Mouse (Mus musculus) lung, postnatal 14 days (tissue): ENCODE measurements at regions not wholly inside any gene's neighbourhood (a gene's known extent, or its start where the extent isn't known, plus 50 kb on each side); places are given as distances from the start of the nearest gene placed in this dataset.
A peak's percentile ranks its signal among the peaks of the same experiment; 100 is the strongest.

ENCODE experiments used
- DNase-seq: peaks from one replicate; pipeline ENCODE4 v3.0.0; 2021

DNA sequence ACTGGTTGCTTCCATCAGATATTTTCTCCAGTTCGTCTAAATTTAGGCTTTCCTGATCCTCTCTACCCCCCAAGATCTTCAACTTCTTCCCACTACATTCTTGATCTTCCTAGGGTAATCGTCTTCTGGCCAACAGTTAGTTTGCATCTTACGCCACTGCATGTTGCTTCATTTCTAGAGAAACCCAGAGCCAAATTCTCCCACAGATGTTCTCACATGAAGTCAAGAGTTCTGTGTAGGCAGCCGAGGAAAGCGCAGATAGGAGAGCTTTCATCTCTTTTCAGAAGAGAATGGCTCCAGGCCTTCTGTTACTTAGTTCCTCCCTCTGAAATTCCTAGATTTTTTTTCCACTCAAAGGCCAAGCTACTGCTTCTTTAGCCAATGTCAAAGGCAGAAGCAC, 179.9 kb downstream of the Fgf10 start:
- DNase-seq, result peak; percentile 1

DNA sequence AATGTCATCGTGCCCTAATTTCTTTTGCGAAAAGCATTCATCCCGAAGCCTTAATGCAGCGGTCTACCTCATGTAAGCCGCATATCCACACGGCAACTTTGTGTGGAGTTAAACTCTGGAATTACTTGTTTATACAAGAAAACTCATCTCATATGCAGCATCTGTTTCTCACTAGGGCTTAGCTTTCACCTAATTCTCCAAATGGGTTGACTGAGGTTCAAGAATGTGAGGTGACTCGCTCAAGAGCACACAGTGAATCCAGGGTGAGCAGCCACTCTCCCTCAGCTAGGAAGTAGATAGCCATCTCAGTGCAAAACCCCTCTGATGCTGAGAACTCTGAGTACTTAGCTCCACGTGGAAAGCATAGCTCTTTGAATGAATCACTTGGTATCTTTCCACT, 181.1 kb downstream of the Fgf10 start:
- DNase-seq, result no peak

DNA sequence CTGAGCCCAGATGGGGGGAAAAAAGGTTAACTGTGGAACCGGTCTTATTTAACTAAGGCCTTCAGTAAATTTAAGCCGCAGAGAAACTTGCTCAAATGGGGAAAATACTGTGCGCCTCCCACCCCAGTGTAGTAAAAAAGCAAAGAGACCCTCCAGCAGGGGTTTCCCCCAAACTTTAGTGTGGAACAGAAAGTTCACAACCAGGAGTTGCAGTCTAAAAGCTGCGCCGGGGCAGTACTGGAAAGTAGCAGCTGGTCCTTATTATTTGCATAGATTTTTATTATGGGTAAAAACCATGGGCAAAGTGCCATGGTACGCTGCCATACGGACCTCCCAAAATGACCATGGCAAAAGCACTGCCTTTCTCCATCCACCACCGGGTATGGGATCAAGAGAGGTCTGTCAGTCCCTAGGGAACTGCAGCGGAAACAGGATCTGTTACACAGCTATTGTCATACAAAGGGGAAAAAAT, 216.8 kb downstream of the Fgf10 start:
- no peak for DNase-seq

DNA sequence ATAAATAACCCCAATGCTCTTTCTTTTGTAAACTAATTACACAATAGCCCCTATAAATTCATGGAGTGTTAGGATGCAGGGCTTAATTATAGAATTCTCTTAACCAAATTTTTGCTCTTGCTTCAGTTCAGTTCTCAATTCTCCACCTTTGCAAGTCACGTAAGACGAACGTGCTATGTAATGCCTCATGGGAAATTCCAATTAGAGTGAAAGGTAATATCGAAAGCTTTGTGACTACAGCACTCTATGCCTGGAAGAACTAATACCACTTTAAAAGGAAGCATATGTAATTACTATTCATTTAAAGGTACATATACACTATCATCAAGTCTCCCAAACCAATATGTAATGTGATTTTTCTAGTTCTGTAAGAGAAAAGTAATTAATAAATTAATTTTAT, 225.5 kb downstream of the Fgf10 start:
- DNase-seq, result no peak

DNA sequence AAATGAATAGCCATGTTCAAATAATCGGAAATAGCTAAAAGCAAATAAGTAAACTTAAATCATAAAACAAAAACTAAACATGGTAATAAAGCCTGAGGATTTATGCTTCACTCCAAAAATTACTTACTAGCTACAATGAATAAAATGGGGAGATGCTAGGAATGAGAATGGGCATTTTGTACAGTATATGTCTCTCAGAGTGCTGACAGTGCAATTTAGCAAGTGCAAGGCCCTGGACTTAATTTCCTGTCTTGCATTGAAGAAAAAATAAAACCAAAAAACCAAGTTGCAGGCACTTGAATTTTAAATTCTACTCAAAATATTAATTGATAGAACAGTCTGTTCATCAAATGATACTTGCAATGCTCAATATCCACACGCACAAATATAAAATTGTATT, 232.4 kb downstream of the Fgf10 start:
- no peak for DNase-seq

DNA sequence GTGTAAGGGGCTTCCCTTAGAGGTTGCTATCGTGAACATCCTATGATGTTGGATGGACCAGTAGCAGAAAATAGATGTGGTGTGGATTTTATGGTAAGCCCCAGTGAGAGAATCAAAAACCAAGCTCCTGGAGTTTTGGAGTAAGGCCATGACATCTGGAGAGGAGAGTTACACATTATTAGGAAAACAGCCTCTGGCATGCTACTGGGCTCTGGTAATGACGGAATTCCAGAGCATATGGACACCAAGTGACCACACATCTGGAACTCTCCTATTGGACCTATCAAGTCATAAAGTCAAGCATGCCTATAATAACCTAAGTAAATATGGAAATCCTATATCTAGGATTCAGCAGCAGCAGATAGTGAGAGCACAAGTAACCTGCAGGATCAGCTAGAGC, 240.8 kb downstream of the Fgf10 start:
- no peak for DNase-seq

DNA sequence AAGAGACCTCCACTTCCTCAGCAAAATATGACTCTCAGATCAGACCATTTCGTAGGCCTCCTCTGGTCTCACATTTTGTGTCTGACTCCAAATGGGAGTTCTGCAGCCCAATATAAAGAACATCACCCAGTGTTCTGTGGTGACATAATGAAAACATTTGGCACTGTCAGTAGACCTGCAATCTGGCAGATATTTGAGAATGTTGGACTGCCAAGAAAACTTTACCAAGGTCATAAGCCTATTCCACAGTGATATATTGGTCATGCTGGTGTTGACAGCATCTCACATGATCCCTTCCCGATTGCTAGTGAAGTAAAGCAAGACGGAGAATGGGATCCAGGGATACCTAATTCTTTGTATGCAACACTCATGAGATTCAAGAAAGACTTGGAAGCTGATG, 271.2 kb downstream of the Fgf10 start:
- DNase-seq, result no peak

DNA sequence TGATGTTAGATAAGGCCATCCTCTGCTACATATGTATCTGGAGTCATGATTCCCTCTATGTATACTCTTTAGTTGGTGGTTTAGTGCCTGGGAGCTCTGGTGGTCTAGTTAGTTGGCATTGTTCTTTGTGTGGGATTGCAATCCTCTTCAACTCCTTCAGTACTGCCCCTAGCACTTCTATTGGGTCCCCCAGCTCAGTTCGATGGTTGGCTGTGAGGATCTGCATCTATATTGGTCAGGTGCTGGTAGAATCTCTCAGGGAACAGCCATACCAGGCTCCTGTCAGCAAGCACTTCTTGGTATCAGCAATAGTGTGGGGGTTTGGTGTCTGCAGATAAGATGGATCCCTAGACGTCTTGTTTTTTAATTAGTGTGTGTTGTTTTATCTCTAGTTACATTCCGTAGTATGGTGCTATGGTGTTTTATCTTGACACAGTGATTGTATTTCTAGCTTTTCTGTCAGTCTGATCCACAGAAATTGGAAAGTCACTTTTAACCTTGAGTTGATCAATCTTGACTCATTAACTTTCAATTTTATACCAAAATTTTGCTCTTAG, 296.6 kb downstream of the Fgf10 start:
- DNase-seq, result no peak

DNA sequence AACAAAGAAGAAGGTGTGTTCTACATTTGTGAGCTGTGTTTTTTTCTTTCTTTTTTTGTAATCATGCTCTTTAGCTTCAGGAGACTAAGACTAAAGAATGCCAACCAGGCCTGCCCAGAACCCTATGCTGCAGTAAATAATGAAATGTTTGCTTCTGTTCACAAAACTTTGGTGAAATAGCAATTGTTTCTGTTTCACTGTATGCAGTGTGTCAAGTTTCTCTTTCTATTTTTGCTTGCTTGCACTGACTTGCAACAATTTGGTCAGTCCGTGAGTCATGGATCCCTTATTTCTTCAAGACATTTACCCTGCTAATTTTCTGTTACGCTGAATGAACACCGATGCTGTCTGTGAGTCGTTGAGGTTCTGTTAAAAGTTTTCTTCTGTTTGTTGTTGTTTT, 298.1 kb downstream of the Fgf10 start:
- DNase-seq, result no peak

DNA sequence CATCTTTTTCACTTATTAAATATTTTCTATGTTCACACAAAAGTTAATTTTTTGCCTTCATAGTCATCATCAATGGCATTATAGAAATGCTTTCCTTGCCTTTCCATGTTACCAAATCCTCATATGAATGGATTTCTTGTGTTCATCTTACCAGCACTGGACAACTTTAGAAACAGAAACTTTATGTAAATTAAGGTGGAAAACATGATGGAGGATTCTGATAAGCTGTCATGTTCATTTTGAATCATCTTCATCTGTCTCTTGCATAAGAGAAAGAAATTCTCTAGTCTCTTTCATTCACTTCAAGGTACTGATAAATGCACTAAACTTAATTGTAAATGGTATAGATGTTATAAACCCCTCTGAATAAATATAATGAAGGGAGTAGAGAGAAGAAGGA, 305.4 kb downstream of the Fgf10 start:
- DNase-seq, result no peak

DNA sequence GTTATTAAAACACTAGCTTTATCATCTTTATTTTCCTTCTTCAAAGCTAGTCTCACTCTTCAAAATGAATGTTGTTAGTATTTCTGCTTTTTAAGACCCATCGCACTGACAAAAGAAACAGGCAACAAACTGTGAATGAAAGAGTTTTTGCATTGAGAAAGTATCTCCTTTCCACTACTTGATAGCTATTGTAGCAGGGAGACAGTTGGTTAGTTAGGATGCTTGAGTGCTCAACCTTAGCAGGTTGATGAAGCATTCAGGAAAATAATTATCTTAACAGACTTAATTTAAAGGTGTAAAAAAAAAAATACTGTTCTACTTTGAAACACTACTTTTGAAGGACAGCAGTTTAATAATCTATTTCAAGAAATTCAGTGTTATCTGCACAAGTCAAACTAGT, 305.9 kb downstream of the Fgf10 start:
- DNase-seq, result no peak

DNA sequence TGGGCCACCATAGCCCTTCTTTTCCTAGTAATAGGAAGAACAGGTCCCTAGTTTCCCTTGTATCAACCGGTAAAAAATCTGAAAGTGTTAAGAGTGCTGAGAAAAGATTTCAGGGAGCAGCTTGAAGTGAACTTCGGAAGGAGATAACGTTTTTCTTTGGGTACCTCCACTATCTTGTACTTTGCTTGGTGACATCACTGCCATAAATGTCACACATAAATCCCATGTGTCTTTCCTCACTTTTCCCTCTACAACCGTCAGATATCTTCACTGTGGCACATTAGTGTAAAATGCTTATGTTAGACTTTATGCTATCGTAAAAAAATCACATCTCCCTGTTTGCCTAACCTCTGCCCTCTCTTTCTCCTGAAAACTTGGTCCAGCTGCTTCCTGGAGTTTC, 309.9 kb downstream of the Fgf10 start:
- no peak for DNase-seq

DNA sequence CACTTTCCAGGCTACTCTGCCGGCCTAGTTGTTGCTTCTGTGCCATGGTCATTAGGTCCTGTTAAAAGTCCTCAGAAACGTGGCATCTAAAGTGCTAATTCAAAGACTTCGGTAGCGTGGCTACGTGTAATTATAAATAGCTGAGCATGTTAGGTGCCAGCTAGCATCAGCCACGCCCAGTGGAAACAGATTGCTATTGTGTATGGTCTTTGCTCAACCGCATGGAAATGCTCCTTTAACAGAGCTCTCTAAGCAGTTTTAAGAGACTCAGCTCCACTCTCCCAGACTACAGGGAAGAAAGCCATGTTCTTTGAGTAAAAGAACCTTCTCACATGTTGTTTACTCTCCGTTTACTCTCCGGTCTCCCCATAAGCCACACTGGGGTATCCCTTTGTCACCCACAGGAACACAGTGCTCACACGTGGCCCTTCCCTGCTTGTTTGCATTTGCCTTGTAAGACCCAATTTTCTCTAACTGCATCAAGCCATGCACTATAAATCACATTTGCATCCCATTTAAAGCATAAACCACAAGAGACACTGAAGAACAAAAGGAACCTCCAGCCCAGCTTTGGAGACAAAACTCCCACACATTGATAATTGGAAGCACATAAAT, 311.7 kb downstream of the Fgf10 start:
- DNase-seq, result no peak

DNA sequence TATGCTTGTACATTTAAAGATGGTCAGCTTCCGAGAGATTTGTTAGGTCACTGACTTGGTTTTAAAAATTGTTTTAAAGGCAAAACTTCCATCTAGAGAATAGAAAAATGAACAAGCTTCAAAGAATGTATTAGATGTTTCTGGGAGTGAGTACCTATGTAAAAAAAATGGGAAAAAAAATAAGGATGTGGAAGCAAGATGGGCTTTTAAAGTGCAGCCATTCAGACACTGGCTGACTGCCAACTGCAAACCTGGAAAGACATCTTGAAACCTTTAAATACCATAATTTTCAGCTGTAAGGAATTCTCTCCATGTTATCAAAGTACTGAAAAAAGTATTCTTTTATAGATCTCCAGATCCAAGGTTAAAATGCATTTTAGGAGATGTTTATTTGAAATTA, 315.7 kb downstream of the Fgf10 start:
- no peak for DNase-seq

DNA sequence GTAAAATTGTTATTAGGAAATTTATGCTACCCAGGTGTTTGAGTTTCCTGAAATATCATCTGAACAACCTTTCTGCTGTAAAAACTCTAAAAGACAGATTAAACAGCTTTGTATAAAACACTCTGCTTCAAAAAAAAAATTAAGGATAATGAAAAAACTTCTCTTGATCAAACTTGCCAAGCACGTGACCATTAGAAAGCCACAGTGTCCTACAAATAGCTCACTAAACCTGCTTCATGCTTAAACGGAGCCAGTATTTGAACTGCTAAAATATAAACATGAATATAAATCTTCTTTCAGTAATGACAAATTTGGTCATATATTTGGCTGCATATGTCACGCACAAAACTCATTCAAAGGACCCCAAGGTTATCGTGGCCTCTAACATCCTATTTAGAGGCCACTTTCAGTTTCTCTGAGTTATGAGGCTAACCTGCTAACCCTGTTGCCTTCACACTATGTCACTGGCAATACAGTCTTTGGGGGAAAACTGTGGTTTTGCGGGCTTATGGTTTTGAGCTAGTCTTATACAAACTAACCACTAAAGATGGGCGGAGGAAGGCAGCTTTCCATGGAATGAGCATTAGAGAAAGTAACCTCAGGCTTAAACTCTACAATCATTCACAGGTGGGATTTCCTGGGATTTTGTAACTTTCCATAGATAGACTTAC, 355.8 kb downstream of the Fgf10 start:
- DNase-seq, result no peak

DNA sequence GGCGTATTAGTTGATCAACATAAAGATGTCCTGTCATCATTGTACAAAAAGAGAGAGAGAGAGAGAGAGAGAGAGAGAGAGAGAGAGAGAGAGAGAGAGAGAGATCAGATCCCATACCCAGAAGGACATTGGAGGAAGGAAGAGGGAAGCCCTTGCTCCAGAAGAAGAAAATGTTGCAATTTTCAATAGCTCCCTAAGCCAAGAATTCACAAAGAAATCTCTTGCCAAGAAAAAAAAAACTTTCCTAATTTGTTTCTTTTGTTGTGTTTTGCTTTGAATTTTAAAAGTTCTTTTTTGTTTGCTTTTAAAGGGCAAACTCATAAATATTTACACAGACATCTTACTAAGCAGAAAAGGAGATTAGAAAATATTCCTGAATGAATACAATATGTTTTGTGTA, 370.0 kb downstream of the Fgf10 start:
- no peak for DNase-seq

DNA sequence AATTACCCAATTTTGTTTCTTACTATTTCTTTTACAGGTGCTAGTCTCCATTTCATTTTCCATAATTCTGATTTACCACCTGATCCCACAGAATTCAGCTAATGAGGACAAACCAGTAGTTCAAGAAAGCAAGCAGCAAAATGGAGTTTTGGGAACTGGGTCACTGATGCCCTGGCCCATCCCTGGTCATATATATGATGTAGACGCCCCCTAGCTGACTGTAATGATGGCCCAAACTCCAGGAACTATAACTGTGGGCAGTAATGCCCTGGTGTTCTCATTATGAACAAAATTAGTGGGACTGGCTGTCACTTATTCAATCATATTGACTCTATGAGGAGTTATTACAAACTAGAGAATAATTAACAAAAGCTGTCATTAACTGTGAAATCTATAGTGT, 375.5 kb downstream of the Fgf10 start:
- no peak for DNase-seq

DNA sequence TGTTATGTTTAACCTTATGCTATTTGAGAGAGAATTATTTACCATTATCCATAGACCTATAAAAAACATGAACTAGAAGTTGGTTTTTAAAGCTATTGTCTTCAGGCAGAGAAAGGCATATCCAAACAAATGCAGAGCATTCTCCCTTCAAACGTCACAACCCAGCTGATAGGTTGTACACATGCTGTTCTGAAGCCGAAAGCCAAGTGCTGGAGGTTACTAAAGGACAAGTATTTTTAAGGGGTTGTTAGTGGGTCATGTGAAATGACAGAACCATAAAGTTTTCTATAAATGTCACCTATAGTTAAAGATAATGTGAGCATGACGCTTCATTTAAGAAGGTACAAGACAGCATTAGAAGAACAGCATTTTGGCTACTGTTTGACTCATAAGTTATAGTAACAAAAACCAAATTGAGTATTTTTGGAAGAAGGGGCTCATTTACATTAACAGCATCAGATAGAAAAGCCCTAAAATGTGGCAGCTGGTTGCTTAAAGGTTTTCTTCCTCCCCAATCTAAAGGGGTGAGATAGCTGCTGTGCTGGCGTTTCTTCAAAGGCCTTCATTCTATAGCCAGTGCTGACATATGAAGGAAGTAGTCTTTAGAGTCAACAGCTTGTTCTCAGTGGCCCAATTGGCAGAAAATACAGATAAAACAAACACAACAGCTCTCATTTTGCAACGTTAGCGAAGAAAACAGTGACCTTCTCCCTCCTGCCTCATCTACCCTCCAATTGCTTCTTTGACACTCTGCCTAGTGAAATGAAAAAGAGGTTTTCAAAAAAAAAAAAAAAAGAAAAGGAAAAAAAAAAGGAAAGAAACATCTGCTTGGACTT, 359.4 kb upstream of the Paip1 start:
- DNase-seq, result no peak

DNA sequence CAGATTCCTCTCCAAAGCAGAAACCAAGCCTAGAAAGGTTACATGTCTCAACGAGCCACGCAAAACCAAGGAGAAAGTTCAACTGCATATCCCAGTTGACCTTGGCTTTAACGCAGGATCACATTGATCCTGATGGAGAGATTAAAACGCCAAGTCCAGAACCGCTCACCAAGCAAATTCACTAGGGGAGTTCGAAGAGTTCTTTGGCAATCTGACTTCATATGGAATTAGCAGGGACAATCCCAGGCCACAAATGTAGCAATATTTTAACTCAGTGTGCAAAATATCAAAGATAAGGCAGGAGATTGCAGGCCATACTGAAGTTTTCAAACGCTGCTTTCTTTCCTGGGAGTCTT, 358.8 kb upstream of the Paip1 start:
- DNase-seq, result peak; percentile 2

DNA sequence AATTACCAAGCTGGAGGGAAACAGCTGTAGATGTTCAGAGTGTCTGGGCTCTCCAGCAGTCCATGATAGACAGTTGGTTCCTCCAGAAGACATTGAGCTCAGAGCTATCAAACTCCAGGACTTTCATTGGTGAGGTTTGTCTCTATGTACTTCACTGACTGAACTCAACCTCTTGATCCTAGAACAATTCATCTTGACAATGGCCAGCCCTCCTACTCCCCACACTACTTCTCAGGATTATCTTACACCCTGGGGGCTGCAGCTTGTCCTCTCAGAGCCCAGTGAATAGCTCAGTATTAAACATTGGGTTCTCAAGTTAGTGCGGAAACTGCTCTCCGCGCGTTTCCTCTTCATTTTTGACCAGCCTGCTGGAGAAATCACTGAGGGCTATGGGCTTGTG, 349.2 kb upstream of the Paip1 start:
- DNase-seq, result no peak

DNA sequence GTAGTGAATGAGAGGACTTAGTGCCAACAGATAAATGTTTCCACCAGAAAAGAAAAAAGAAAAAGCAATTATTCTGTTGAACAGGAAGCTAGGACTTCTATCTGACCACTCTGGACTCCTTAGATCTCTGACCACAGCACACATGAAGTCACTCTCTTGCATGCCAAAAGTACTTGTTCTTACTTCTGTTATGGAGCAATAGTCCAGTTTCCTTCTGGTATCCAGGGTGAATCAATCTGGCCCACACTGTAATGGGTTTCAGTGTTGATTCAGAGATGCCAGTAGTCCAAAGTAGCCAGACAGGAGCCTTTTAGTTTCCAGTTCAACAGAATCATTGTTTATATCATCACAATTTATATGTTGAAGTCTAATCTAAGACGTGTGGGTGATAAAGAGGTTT, 346.7 kb upstream of the Paip1 start:
- DNase-seq, result no peak

DNA sequence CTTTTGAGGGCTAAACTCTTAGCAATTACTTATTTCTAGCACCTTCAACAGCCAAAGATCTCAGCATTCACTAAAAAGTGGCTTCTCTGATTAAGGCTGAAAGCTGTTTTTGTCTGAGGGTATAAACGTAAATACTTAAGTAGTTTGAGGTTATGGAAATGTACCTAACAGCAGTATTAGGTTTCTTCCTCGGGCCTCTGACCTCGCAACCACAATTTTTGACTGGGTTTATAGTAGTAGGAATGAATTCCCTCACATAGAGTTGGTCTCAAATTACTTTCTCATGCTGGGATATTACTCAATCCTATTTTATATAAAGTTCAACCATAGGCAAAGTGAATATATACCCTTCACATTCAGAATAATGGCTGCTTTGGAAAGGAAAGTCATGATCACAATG, 310.5 kb upstream of the Paip1 start:
- DNase-seq, result no peak

DNA sequence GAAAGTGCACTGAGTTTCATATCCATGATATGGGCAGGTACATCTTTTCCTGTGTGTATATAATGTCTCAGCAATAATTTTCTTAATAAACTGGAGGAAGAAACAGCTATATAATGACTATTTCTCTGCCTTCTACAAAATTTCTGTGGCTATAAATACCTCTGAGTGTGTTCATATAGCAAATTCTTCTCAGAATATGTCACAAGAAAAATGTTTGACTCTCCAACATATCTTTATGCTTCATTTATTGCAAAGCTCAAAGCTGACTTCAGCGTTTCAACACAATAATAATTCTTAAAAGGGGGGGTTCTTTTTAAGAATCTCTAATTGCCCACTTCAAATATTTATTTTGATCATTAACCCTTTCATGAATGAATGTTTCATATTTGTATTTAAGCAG, 310.0 kb upstream of the Paip1 start:
- no peak for DNase-seq

DNA sequence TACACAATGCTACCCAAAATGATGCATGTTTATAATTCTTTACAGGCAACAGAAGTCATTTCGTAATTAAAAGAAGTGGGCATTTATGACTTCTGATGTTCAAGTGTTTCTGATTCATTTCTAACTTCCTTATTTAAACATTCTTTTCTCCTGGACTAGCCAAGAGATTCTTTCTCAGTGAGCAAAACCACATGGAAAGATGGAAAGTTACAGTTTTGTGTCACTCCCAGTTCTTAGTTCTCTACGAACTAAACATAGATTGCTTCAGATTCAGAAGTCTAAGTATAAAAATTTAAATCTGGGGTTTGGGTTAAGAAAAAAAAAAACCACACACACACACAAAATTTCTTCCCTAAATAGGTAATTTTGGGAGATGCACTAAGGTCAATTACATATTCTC, 288.0 kb upstream of the Paip1 start:
- DNase-seq, result no peak
